Mouse (Mus musculus): ENCODE measurements around the gene Olfr1508. TPM values are rescaled to one million over a fixed set of nuclear protein-coding genes. Genes with fewer than 3 reads are reported as not detected.
"Not testable (repeated sequence)": the region's sequence is repeated elsewhere in the genome, so short reads cannot be mapped to it uniquely, and the experiment has no call there.

Gene Olfr1508
- polyA plus RNA-seq, 1 experiment from 2014 or later = not detected

- Histone ChIP-seq H3K27me3 (ENCODE audit: control insufficient read depth, insufficient read depth, low read length) (no peaks in the 10 kb centered on the region), H3K4me2 (replicated peaks; ENCODE audit: low read depth) (no peak overlapping the region), H3K36me3 (ENCODE audit: control insufficient read depth, insufficient read depth, low read length) (no peaks in the 10 kb centered on the region), H3K4me1 (replicated peaks; ENCODE audit: control insufficient read depth, insufficient read depth) (no peaks in the 10 kb centered on the region), H3K27ac (replicated peaks) (no peak overlapping the region), H3K9me3 (ENCODE audit: control insufficient read depth, low read length) (no peaks in the 10 kb centered on the region), H3K4me3 (ENCODE audit: low read depth, low read length) (no peak overlapping the region), H3K9ac (ENCODE audit: low read length) (no peak overlapping the region)
- ATAC-seq (ENCODE audit: low FRiP score, low TSS enrichment) (no peak), DNase-seq (ENCODE audit: low spot score) (no peak)
- TF ChIP-seq CTCF (IDR thresholded peaks at IDR 0.05; ENCODE audit: low read depth) = no peak
- TF ChIP-seq EP300 (optimal IDR thresholded peaks at IDR 0.05) = no peak
- WGBS = 80% methylated on average over 1 of the region's 1 CpGs
Observed at GRCm38 (mm10) chr14:52427686-52428085, 39.6 kb downstream of the Olfr1508 start.

- no peak within 1 kb of the TSS for H3K4me3 ChIP-seq (ENCODE audit: low read depth, low read length)
- TF ChIP-seq CTCF (IDR thresholded peaks at IDR 0.05; ENCODE audit: low read depth) = no peak
- no peak for TF ChIP-seq EP300 (optimal IDR thresholded peaks at IDR 0.05)
- H3K4me1 ChIP-seq (replicated peaks; ENCODE audit: control insufficient read depth, insufficient read depth) = no peaks in the 10 kb centered on the region
- no peaks in the 10 kb centered on the region for H3K36me3 ChIP-seq (ENCODE audit: control insufficient read depth, insufficient read depth, low read length)
- no peak within 1 kb of the TSS for H3K4me2 ChIP-seq (replicated peaks; ENCODE audit: low read depth)
- no peak for DNase-seq (ENCODE audit: low spot score)
- ATAC-seq (ENCODE audit: low FRiP score, low TSS enrichment) = no peak
- WGBS = 84% methylated on average over 3 of the region's 3 CpGs
- H3K27ac ChIP-seq (replicated peaks) = no peak within 1 kb of the TSS
- no peaks in the 10 kb centered on the region for H3K27me3 ChIP-seq (ENCODE audit: control insufficient read depth, insufficient read depth, low read length)
- H3K9ac ChIP-seq (ENCODE audit: low read length) = no peak within 1 kb of the TSS
- H3K9me3 ChIP-seq (ENCODE audit: control insufficient read depth, low read length) = no peaks in the 10 kb centered on the region
Observed at GRCm38 (mm10) chr14:52414273-52414672, 53.0 kb downstream of the Olfr1508 start, which contains the start of gene Olfr1510. Olfr1510 (minus strand) TSS chr14:52414373.

- DNase-seq (ENCODE audit: low spot score); H3K4me1 ChIP-seq (replicated peaks; ENCODE audit: control insufficient read depth, insufficient read depth); H3K27me3 ChIP-seq (ENCODE audit: control insufficient read depth, insufficient read depth, low read length); H3K4me2 ChIP-seq (replicated peaks; ENCODE audit: low read depth); H3K9ac ChIP-seq (ENCODE audit: low read length); H3K9me3 ChIP-seq (ENCODE audit: control insufficient read depth, low read length); H3K27ac ChIP-seq (replicated peaks); H3K4me3 ChIP-seq (ENCODE audit: low read depth, low read length); H3K36me3 ChIP-seq (ENCODE audit: control insufficient read depth, insufficient read depth, low read length): not testable (repeated sequence)
- ATAC-seq (ENCODE audit: low FRiP score, low TSS enrichment) = peak; percentile 35; the same call in 1 of the 2 replicates
- WGBS = 69% methylated on average over 7 of the region's 10 CpGs
Observed at GRCm38 (mm10) chr14:52410142-52410919, 57.0 kb downstream of the Olfr1508 start.

Other genes with a start within 250 kb of the Olfr1508 start
- gene Chd8, start 209.7 kb downstream of the Olfr1508 start, polyA plus RNA-seq (2015; fragmentation: Nextera tagmentation; extraction: Ambion mirVana) = 12.6 and 14.2 TPM in 2 replicates
- gene Tox4, start 188.3 kb downstream of the Olfr1508 start, polyA plus RNA-seq (2015; fragmentation: Nextera tagmentation; extraction: Ambion mirVana) = 21.5 and 22.9 TPM in 2 replicates
- gene Rab2b, start 187.9 kb downstream of the Olfr1508 start, polyA plus RNA-seq (2015; fragmentation: Nextera tagmentation; extraction: Ambion mirVana) = 6.9 and 7.3 TPM in 2 replicates
- gene Mettl3, start 162.4 kb downstream of the Olfr1508 start, polyA plus RNA-seq (2015; fragmentation: Nextera tagmentation; extraction: Ambion mirVana) = 13.7 and 15.9 TPM in 2 replicates
- 1.9 and 2.1 TPM in 2 replicates for gene Sall2, start 138.7 kb downstream of the Olfr1508 start, polyA plus RNA-seq (2015; fragmentation: Nextera tagmentation; extraction: Ambion mirVana)
- not detected in 2 replicates for gene Olfr1513, start 111.1 kb downstream of the Olfr1508 start, polyA plus RNA-seq (2015; fragmentation: Nextera tagmentation; extraction: Ambion mirVana)
- gene Olfr1512, start 88.3 kb downstream of the Olfr1508 start, polyA plus RNA-seq (2015; fragmentation: Nextera tagmentation; extraction: Ambion mirVana) = not detected in 2 replicates
- gene Olfr1511, start 70.1 kb downstream of the Olfr1508 start, polyA plus RNA-seq (2015; fragmentation: Nextera tagmentation; extraction: Ambion mirVana) = 0.13 TPM in 1 of 2 replicates, not detected in the other
- 0.21 and 0.35 TPM in 2 replicates for gene Olfr1510, start 53.1 kb downstream of the Olfr1508 start, polyA plus RNA-seq (2015; fragmentation: Nextera tagmentation; extraction: Ambion mirVana)
- not detected in 2 replicates for gene Olfr1509, start 24.5 kb downstream of the Olfr1508 start, polyA plus RNA-seq (2015; fragmentation: Nextera tagmentation; extraction: Ambion mirVana)
- not detected in 2 replicates for gene Olfr1507, start 28.3 kb upstream of the Olfr1508 start, polyA plus RNA-seq (2015; fragmentation: Nextera tagmentation; extraction: Ambion mirVana)

All from stomach, postnatal 0 days (tissue).